Mouse (Mus musculus) intestine, postnatal 0 days (tissue): Measurements from ENCODE around the gene Cdadc1. TPM values are rescaled to one million over a fixed set of nuclear protein-coding genes. Genes with fewer than 3 reads are reported as not detected.
A peak's percentile ranks its signal among the peaks of the same experiment; 100 is the strongest.
"Not testable (repeated sequence)": the region's sequence is repeated elsewhere in the genome, so short reads cannot be mapped to it uniquely, and the experiment has no call there.

Experiments used
- ATAC-seq: fragments of 200-750 bp; cut with Nextera tagmentation; 2 replicates; pipeline ENCODE4 v1.8.0; 2017; ENCODE audit warnings: mild to moderate bottlenecking, moderate TSS enrichment, moderate library complexity
- H3K27ac ChIP-seq: fragments of 300-500 bp; sonication (generic); 2 replicates; pipeline ENCODE4 v1.5.1; 2014; ENCODE audit warnings: mild to moderate bottlenecking, low read depth, low read length, moderate library complexity
- H3K27me3 ChIP-seq: fragments of 300-500 bp; sonication (generic); replicated peaks from 2 replicates; pipeline ENCODE4 v1.6.1; 2014; ENCODE audit warnings: low read length, mixed read lengths; ENCODE audit not compliant: control insufficient read depth, insufficient read depth
- H3K36me3 ChIP-seq: fragments of 300-500 bp; sonication (generic); 2 replicates; pipeline ENCODE4 v1.6.1; 2014; ENCODE audit warnings: mild to moderate bottlenecking, moderate library complexity; ENCODE audit not compliant: control insufficient read depth, insufficient read depth
- H3K4me1 ChIP-seq: fragments of 300-500 bp; sonication (generic); replicated peaks from 2 replicates; pipeline ENCODE4 v1.6.1; 2014; ENCODE audit warnings: antibody characterized with exemption, low read length, mixed read lengths; ENCODE audit not compliant: control insufficient read depth, insufficient read depth
- H3K4me2 ChIP-seq: fragments of 300-500 bp; sonication (generic); replicated peaks from 2 replicates; pipeline ENCODE4 v1.6.1; 2014; ENCODE audit warnings: low read depth, mild to moderate bottlenecking, moderate library complexity
- H3K4me3 ChIP-seq: fragments of 300-500 bp; sonication (generic); 2 replicates; pipeline ENCODE4 v1.5.1; 2014; ENCODE audit warnings: low read depth, low read length
- H3K9ac ChIP-seq: fragments of 300-500 bp; sonication (generic); 2 replicates; pipeline ENCODE4 v1.6.1; 2014; ENCODE audit warnings: mild to moderate bottlenecking, low read depth, low read length
- H3K9me3 ChIP-seq: fragments of 300-500 bp; sonication (generic); 2 replicates; pipeline ENCODE4 v1.6.1; 2016; ENCODE audit warnings: mixed run types; ENCODE audit not compliant: control insufficient read depth
- CTCF ChIP-seq: sonication (generic); IDR thresholded peaks from 2 replicates; pipeline ENCODE4 v1.5.1; 2016; ENCODE audit warnings: low read depth, mild to moderate bottlenecking, control low read depth, antibody characterized with exemption, moderate library complexity
- WGBS: fragments of 180-500 bp; shearing (Covaris S2); extraction: QIAGEN DNeasy Blood & Tissue Kit; methylation state at CpG from one replicate; pipeline ENCODE4 v1.1.7; 2014; 5-methylcytosine and 5-hydroxymethylcytosine counted together
- polyA plus RNA-seq: library from polyadenylated mRNA; unstranded; fragments of >200 nt; fragmentation: Nextera tagmentation; extraction: Ambion mirVana; gene quantifications from 2 replicates; pipeline ENCODE4 v1.2.1, GENCODE M21; 2015

Cdadc1 gene
- polyA plus RNA-seq, 1 experiment from 2014 or later: 22.3 TPM

DNA sequence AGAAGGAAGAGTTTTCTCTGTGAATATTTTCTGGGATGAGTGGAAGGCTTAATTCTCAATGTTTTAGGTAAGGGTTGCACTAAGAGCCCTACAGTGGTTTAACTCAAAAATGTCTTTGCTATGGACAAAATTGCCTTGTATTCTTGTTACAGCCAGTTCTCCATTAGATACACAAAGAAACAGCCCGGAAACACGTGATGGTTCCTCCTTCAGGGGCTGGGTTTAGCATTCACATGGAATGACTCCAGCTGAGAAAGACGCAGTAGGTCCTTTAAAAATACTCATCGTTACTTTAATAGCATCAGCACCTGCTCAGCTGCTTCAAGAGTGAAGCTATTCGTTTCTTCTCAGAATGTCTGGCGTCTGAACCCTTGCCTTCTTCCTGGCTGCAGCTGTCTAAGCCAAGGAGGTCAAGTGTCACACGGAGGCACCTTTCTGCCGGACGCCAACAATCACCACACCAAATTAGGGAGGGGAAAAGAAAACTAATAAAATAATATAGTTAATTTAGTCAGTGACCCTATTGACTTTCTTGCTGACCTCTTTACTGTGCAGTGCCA is 26.6 kb upstream of the Cdadc1 start:
- 51% methylated on average over 9 of the region's 9 CpGs for WGBS
- H3K9ac ChIP-seq: no peak overlapping the region

DNA sequence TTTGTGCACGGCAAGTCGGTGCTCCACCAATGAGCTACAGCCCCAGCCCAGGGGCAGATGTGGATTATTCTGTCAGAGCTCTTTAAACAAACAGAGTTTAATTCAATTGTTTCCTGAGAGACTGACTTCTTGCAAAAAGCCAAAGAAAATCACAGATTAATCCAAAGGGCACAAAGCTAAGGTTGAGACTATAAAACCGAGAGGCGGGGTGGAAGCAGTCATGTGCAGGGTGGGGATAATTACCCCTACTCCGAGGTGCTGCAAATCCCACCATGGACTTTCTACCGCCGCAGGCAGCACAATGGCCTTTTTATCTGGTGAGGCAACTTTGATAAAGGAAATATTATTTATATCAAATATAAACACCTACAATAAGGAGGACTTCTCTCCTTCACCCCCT is 19.0 kb upstream of the Cdadc1 start:
- Histone ChIP-seq H3K27ac (no peak overlapping the region), H3K4me1 (no peaks in the 10 kb centered on the region), H3K9ac (no peak overlapping the region), H3K4me3 (no peak overlapping the region), H3K4me2 (no peak overlapping the region), H3K9me3 (no peaks in the 10 kb centered on the region), H3K36me3 (no peaks in the 10 kb centered on the region), H3K27me3 (no peaks in the 10 kb centered on the region)
- TF ChIP-seq CTCF: no peak
- ATAC-seq: no peak
- WGBS: 35% methylated on average over 7 of the region's 7 CpGs

More for the DNA sequence above, 26.6 kb upstream of the Cdadc1 start:
- ATAC-seq: no peak
- Histone ChIP-seq H3K9me3 (no peaks in the 10 kb centered on the region), H3K4me2 (peak overlapping the region; percentile 99; the same call in 1 of the 2 replicates), H3K4me1 (no peaks in the 10 kb centered on the region; the same call in 1 of the 2 replicates), H3K27me3 (0 out of 2 replicates have a peak, but pooled peaks cover 5% of the 10 kb centered on the region), H3K27ac (no peak overlapping the region), H3K4me3 (no peak overlapping the region), H3K36me3 (no peaks in the 10 kb centered on the region)
- no peak for TF ChIP-seq CTCF

DNA sequence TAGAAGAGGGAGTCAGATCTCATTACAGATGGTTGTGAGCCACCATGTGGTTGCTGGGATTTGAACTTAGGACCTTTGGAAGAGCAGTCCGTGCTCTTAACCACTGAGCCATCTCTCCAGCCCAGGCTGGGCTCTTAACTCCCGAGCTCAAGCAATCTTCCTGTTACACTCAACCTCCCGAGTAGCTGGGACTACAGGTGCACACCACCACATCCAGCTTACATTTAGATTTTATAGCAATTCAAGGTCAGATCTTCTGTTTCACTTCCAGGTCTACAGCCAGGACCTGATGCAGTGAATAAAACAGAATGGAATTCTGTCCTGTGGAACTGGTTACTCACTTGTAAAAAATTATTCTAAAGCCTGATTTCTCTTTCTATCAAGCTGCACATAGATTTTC is 16.4 kb upstream of the Cdadc1 start:
- not testable (repeated sequence) for H3K4me1 ChIP-seq, H3K4me2 ChIP-seq, H3K27me3 ChIP-seq, H3K4me3 ChIP-seq, H3K9ac ChIP-seq, H3K36me3 ChIP-seq, ATAC-seq, H3K27ac ChIP-seq, H3K9me3 ChIP-seq
- 79% methylated on average over 3 of the region's 3 CpGs for WGBS

DNA sequence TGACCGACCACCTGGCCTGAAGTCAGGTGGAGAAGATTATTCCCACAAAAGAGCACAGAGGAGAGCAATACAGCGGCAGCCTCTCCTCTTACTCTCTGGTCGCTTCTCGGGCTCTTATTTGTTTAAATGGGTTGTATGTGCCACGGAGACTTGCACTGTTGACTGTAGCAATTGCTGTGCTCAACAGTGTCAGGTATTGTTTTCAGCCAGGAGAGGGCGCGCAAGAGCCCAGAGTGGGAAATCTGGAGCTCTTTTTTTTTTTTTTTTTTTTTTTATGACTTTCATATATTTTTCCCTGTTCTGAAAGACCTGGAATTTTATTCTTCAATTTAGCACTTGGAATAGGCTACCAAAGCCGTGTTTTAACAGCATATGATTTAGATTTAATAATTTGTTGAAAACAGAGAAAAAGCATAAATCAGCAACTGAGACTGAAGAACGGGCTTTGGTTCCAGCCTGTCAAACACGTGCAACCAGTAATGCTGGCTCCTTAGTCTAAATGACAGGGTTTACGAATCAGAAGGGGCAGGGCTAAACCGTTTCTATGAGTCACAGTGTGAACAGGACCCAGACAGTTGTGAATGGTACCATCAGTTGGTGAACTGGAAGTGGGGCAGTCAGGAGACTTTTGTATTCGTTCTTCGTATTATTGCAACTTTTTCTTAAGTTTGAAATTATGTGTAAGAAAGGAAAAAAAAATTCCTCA is 15.3 kb upstream of the Cdadc1 start:
- Histone ChIP-seq H3K9ac (no peak overlapping the region), H3K4me3 (no peak overlapping the region), H3K9me3 (no peaks in the 10 kb centered on the region), H3K27me3 (no peaks in the 10 kb centered on the region), H3K4me1 (no peaks in the 10 kb centered on the region), H3K4me2 (no peak overlapping the region), H3K27ac (no peak overlapping the region), H3K36me3 (no peaks in the 10 kb centered on the region)
- no peak for ATAC-seq
- WGBS: 45% methylated on average over 14 of the region's 14 CpGs
- TF ChIP-seq CTCF: peak; percentile 78

DNA sequence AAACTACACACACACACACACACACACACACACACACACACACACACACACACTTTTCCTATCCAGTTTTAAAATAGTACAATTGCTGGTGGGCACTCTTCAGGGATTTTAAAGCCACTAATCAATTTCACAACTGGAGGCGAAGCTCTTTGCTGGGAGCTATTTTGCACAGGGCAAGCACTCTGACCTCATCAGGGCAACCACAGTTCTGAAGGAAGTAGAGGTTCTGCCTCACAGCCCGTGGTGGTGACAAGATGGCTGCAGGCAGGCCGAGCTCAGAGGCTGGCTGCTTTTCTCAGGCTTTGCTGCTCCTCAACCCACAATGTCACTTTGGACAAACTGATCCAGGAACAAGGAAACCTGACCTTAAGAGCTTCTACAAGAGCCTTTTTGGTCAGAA is 9.3 kb upstream of the Cdadc1 start:
- no peak overlapping the region for H3K4me3 ChIP-seq
- ATAC-seq: no peak
- no peak overlapping the region for H3K27ac ChIP-seq
- H3K4me2 ChIP-seq: no peak overlapping the region
- TF ChIP-seq CTCF: no peak
- H3K4me1 ChIP-seq: no peaks in the 10 kb centered on the region
- no peak overlapping the region for H3K9ac ChIP-seq
- H3K36me3 ChIP-seq: no peaks in the 10 kb centered on the region
- WGBS: 63% methylated on average over 3 of the region's 3 CpGs
- no peaks in the 10 kb centered on the region for H3K9me3 ChIP-seq
- no peaks in the 10 kb centered on the region for H3K27me3 ChIP-seq

DNA sequence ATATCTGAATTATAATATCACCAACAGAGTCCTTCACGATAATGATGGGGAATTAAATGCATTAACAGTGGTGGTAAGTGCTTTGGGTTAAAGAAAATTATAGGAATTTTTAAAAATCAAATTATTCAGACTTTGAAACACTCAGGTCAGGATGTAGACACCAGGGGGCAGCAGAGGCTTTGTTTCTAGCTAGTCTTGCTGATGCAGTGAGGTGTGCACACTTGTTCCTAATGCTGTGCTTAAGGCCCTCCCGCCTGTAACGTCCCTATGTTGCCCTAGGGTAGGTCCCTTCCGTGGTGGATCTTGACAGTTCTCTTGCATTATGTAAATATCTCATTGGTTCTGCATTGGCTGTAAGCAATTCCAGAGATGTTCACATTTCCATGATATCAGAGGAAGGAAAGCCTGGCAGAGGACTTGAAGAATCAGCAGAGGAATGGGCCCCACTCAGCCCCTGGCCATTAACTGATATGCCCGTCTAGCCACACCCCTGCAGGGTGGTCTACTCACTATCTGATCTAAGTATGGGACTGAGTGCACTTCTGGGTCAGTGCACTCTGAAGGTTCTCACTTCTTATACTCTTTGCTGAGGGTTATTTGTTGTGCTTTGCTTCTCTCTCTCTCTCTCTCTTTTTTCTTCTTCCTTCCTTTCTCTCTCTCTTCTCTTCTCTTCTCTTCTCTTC is 8.1 kb upstream of the Cdadc1 start:
- ATAC-seq: 0 out of 2 replicates have a peak, but pooled peaks have one; percentile 43
- no peaks in the 10 kb centered on the region for H3K36me3 ChIP-seq
- no peak overlapping the region for H3K9ac ChIP-seq
- no peaks in the 10 kb centered on the region for H3K4me1 ChIP-seq
- H3K4me3 ChIP-seq: no peak overlapping the region
- WGBS: 15% methylated on average over 5 of the region's 5 CpGs
- no peaks in the 10 kb centered on the region for H3K27me3 ChIP-seq
- peak; percentile 87 for TF ChIP-seq CTCF
- no peak overlapping the region for H3K4me2 ChIP-seq
- H3K9me3 ChIP-seq: no peaks in the 10 kb centered on the region
- no peak overlapping the region for H3K27ac ChIP-seq
